Mouse (Mus musculus) thymus, adult 2 months (tissue): Measurements from ENCODE around the gene Fam118b.

Experiments used
- CTCF ChIP-seq: fragments of 200-500 bp; IDR thresholded peaks from 2 replicates; pipeline ENCODE4 v1.5.1; 2012; ENCODE audit warnings: mild to moderate bottlenecking, control low read depth, low read length, moderate library complexity, borderline replicate concordance; ENCODE audit not compliant: control insufficient read depth, poor library complexity, insufficient read depth; ENCODE audit errors: extremely low read depth
- POLR2A ChIP-seq: fragments of 200-500 bp; IDR thresholded peaks from 2 replicates; pipeline ENCODE4 v1.6.1; 2012; ENCODE audit warnings: mild to moderate bottlenecking, low read length, control low read depth, moderate library complexity; ENCODE audit not compliant: control insufficient read depth, poor library complexity, insufficient read depth; ENCODE audit errors: extremely low read depth

DNA sequence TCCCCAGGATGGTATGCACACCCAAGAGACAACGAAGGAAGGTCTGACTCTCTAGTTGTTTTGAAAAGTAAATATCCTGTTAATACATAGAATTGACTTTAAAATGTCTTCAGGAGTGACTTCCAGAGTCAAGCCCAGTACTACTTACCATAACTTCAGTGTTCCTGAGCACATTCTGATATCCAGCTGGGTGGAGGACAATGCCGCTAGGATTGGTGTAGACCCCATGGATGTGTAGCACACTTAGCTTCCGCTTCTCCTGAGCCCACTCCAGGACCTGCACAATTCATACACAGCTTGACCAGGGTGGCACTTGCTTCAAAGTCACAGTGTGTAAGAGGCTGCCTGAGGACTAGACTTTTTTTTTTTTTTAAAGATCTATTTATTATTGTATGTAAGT is 44.1 kb downstream of the Fam118b start:
- TF ChIP-seq POLR2A (no peak), CTCF (no peak)
